Mouse (Mus musculus) lung, postnatal 4 days (tissue): ENCODE data around the gene Chka.

Experiments
- DNase-seq, 2 experiments: peaks; one replicate each; pipeline ENCODE4 v3.0.0; 2021

The Chka gene

DNA sequence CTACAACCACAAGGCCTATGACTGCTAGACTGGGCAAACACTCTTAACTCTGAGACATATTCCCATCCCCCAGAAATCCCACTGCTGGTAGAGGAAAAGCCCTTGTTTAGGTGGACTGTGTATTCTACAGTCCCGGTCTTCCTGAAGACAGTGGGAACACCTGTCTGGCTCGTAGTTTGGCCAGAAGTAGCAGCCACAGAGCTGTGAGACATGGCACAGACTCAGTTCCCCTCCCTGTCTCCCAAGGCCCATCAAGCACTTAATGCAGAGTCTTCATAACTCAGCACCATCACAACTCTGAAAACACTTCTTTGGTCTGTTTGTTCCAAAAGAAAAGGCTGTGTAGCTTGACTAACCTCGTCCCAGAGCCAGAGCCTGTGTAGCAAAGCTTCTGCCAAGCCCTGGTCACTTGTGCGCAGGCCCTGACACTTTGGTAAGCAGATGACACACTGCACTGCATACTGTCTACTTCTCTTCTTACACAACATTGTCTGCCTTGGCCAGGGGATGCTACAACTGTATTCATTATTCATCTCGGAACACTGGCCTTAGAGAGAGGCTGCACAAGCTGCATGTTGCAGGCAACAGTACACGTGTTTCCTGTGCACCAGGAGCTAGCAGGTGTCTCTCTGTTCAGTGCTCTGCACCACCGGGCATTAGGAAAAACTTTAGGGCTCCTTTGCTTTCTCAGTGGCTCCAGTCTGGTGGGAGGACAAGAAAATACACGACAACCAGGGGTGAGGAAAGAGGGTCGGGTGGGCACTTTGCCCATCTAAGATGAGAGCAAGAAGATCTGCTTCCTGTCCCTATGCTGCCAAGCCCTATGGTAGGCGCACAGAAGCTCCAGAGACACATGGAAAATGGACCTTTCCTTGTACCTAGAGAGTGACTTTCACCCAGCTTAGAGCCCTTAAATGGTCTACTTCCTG, 4.6 kb upstream of the Chka start:
- peak in 1 of 2 experiments; percentile 33 for DNase-seq

DNA sequence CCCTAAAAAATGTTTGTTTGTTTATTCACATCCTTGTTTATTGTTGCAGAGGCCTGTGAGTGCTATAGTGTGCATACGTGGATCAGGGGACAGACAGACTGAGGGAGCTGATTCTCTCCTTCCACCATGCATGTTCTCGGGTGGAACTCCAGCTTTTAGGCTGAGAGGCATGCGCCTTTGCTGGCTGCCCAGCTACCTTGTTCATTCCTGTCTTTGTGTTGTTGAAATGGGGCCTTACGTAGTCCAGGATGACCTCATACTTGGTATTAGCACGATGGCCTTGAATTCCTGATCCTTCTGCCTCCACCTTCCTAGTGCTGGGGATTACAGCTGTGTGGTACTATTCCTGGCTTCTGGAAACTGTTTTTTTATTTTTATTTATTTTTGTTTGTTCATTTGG, 3.9 kb upstream of the Chka start:
- no peak for DNase-seq

DNA sequence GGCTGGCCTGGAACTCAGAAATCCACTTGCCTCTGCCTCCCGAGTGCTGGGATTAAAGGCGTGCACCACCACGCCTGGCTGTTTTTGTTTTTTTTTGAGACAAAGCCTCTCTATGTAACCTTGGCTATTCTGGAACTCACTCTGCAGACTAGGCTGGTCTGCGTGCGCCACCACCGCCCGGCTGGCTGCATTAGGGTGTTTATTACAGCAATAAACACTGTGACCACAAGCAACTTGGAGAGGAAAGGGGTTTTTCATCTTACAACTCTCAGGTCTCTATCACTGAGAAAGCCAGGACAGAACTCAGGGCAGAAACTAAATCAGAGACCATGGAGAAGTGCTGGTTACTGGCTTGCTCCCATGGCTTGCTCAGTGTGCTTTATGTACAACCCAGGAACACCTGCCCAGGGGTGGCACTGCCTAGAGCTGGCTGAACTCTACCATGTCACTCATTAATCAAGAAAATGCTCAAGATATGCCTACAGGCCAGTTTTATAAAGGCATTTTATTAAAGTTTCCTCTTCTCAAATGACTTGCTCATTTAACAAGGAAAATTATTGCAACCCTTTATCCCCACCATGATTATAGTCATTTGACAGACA, 3.3 kb upstream of the Chka start:
- peak in 1 of 2 experiments; percentile 42 for DNase-seq

DNA sequence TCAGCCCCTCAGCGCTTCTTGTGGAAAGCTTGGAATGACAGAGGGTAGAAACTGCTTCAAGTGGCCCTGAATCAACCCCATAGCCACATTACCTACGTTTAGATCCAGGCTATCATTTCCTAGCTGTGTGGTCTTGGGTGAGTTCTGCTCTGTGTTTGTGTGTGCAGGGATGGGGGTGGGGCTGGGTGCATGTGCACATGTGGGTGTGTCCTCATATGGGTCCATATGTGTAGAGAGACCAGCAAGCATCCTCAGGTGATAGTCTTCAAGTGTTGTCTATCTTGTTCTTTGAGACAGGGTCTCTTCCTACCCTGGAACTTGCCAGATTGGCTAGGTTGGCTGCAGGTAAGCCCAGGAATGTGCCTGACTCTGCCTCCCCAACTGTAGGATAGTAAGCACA, 2.3 kb upstream of the Chka start:
- DNase-seq, result no peak

DNA sequence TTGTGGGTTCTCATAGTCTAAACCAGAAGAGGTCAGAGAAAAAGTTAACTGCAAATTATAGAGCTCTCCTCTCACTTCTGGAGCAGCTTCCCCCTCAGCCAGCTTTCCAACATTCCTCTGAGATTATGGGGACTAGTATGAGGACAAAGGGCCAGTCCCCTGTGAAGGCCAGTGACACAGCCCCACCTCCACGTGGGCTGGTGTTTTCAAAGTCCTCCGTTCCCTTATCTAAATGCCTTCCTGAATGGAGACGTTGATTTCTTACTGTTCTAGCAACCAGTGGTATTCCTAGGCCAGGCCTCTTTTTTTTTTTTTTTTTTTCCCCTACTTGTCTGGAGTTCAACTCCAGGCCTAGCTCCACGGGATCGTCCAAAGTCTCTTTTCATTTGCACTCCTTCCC, 1.5 kb upstream of the Chka start:
- peak in 1 of 2 experiments; percentile 19 for DNase-seq

DNA sequence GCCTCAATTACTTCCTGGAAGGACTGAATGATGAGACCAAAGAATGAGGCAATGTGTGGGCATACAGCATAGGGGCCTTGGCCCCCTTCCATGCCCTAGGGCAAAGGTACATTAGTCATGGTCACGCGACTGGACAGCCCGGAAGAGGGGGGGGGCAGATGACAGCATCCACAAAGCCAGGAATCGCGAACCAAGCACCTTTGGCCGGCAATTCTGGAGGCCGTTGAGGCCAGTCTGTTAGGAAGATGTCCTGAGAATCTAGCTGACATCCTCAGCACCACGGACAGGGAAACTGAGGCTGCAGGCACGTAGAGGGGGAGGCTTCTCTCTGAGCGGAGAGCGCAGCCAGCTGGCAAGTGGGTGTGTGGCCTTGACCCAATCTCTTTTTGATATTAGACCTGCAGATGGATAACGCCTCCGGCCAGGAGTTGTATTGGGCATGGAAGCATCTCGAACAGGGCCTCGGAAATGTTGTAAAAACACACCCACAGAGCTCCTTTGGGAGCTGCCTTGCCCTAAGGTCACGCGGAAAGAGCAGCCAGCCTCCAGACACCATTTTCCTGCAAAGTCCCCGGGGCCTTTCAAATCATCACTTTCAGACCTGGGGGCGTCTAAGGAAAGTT, 615 bp upstream of the Chka start:
- peak; percentile 42 to 50 for DNase-seq

DNA sequence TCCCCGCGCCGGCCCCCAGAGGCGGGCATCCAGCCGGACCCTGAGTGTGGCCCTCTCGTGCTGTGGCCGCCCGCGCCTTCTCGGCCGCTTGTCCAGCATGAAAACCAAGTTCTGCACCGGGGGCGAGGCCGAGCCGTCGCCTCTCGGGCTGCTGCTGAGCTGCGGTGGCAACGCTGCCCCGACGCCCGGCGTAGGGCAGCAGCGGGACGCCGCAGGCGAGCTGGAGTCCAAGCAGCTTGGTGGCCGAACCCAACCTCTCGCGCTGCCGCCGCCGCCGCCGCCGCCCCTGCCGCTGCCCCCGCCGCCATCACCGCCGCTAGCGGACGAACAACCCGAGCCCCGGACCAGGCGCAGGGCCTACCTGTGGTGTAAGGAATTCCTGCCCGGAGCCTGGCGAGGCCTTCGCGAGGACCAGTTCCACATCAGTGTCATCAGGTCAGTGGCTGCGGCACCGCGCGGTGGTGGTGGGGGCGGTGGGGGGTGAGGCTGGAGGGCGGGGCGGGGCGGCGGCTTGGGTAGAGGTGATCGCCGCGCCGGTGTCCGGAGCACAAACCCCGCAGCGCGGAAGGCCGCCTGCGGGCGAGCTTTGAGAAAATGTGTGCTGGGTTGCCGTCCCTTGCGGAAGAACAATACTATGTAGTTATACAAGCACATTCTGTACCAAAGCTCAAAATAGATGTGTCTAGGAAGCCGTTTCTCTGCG, 557 bp downstream of the Chka start:
- DNase-seq, result peak; percentile 69 to 73

DNA sequence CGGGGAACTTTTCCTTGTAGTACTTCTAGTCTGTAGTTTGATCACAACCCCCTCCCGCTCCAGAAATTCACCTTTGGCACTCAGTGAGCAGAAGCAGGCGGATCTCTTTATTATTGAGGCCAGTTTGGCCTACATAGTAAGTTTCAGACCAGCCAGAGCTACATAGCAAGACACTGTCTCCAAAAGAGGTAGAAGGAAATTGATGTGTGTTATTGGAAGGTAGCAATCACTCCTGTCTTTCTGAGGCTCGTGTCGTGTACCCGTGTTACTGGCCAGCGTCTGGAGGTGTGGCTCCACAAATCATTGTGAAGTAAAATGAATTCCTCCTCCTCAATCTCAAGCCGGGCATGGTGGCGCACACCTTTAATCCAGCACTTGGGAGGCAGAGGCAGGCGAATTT, 1.5 kb downstream of the Chka start:
- no peak for DNase-seq

DNA sequence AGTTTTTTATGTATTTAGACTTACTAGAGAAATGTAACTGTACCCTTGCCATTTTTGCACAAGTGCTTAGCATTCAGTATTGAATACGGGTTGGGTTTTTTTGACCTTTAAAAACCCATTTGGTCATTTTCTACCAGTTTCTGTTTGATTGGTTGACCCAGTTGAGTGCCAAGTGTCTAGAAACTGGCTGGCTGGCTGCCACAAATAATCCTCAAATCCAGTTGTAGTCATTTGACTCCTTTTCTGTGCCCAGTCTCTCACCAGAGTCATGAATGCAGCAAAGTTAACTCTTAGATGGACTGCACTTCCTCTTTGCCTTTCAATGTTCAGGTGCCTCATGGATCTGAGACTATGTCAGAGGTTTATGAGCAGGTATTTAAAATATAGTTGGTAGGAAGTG, 2.3 kb downstream of the Chka start:
- no peak for DNase-seq

DNA sequence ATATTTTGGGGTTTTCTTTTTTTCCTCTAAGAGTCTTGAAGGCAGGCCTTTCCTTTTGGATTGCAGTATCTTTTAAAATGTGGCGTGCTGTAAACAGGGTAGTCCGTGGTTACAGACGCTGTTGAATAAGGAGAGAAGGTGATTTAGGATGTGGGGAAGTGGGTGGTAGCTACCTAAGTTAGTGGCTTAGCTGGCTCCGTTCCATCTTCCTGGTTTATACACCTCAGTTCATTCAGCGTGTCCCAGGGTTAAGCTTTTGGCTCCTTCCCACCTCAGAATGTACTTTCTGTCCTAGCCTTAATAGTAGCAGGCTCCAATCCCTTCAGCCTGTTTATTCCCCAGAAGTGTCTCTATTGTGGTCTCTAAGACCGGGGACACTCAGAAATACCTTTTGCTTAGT, 3.5 kb downstream of the Chka start:
- no peak for DNase-seq

DNA sequence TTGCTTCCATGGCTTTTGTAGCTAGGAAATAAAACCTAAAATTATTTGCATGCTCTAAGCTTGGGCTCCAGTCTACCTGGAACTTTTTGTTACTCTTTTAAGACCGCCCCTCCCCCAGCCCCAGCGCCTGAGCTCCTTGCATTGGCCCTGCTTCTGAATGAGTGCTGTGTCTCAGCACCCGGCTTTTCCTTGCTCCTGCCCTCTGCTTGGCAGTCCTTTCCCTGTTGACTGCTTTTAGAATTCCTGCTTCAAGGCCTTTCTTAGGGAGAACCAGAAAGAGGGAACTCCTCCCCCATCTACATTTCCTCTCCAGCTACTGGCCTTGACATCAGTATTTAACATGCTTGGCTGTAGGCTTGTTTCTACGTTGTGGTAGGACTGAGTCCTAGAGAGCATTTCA, 4.0 kb downstream of the Chka start:
- no peak for DNase-seq

DNA sequence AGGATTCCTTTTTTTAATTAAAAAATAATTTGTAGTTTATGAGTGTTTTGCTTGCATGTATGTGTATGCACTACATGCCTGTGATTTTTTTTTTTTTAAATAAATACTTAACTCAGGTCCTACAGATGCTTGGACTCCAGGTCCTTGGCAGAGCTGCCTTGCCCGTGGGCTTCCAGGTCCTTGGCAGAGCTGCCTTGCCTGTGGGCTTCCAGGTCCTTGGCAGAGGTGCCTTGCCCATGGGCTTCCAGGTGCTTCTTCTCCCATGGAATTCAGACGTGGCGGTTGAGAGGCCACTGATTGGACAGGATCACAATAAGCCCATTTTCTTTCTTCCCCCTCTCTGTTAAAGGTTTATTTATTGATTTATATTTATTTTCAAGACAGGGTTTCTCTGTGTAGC, 5.6 kb downstream of the Chka start:
- DNase-seq, result no peak

DNA sequence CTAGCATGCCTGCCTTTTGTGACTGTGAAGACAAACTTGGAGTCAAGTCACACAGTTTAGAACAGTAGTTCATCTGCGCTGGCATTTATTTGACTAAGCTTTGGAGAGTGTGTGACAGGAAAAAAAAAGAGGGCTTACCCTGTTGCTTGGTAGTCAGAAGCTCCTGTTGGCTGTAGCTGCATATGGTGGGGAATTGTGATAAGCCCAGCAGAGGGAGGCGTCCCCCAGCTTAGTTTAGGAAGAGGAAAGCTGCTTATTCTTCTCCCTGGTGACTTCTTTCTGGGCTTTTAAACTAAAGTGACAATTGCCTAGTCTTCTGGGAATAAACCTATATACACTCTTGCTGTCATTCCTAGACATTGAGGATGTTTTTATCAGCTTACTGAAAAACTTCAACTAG, 11.1 kb downstream of the Chka start:
- no peak for DNase-seq

DNA sequence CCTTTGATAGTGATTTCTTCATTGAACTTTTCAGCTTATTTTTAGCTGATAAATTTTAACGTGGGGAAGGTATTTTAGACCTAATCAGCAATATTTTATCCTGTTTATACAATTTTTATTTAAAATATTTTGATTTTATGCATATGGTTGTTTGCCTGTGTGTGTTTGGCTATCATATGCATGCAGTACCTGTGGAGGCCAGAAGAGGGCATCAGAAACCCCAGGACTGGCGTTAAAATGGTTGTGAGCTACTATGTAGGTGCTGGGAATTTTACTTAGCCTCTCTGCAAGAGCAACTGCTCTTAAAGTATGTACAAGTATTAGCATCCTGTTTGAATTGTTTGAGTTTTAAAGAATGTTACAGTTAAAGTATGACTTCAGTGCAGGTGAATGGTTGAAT, 13.4 kb downstream of the Chka start:
- no peak for DNase-seq

DNA sequence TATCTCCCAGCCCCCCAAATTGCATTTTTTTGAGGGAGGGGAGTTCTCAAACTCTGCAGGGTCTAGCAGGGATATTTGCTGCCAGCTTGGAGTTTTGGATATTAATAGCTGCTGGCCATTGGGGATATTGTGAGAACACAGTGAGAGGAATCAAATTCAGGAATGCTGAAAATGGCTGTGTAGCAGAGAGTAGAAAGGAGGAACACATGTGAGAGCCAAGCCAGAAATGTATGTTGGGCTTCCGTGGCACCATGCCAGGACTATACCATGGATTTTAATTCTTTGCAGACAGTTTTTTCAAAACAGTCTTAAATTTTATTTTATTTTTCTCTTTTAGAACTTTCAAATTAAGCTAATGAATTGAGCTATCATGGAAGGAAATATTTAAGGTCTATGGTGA, 16.7 kb downstream of the Chka start:
- DNase-seq, result no peak

DNA sequence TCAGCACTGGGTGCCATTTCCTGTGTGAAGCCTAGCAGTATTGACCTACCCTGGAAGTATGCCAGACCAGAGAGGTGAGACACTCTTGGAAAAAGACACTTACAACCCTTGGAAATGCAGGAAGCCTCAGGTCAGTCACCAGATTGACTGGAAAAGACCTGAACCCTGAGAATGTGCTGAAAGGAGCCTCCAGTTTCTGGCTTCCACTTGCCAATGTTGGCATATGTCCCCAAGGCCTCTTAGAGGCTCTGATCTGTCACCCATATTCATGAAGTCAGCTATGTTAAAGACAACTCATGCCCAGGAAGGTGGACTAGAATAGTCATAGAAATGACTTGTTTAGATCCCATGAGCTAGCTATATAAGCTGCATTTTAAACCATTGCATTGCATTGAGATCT, 19.9 kb downstream of the Chka start:
- DNase-seq, result no peak

DNA sequence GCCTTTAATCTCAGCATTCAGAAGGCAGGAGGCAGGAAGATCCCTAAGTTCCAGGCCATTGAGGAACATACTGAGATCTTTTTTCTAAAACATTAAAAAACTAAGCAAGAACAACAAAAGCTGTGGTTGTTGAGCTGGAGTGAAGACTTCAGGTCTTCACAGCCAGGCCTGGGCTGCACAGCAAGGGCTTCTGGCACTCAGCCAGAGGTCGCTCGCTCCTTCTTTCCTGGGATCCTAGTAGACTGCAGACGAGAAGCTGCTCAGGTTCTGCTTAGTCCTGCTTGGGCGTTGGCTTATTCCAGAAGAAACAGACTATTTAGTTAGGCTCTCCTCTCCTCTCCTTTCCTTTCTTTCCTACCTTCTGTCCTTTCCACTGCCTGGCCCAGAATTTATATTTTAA, 20.8 kb downstream of the Chka start:
- DNase-seq, result no peak

DNA sequence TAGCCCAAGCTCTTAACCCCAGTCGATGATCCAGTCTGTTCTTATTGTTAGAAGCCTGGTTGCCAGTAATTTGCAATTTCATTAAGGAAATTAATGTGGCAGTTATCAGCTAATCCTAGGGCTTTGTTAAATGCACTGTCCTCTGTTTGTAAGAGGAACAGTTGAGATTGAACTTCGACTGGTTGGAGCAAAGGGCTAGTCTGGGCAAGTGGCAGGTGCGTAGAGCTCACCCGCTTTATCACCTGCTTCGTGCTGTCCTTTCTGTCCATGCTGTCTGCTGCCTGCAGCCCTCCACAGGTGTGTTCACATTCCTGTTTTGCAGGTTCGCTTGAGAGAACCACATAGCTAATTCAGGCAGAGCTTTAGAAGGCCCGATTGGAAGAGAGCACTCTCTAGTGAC, 23.5 kb downstream of the Chka start:
- no peak for DNase-seq

DNA sequence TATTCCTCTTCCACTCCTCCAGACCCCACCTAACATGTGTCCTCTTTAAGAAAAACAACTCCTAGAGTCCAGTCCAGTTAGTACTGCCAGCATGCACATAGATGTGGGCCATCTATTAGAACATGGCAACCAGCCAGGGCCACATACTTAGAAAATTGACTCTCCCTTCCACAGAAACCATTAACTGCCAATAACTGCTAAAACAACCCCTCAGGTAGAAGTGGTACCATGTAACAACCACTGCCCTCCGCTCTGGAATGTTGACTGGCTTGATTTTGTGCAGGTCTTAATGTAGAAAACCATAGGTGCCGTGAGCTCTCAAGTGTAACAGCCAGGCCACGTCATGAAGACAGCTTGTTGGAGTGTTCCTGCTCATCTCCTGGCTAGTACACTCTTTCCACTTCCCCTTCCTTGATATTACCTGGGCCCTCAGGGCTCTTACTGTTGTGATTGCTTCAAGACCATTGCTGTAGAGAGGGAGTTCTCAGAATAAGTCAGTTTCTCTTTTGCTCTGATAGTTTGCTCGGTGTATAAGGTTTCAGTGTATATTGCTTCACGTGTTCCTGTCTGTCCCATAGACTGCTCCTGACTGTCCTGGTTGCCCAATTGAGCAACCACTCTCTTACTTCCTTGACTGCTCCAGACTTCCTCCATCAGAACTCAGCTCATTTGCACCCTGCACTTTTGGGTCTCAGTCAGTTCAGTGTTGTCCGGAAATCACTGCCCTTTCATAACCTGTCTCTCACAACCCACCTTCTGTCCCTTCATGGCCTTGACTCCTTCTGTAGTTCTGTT, 28.7 kb downstream of the Chka start:
- DNase-seq, result no peak

DNA sequence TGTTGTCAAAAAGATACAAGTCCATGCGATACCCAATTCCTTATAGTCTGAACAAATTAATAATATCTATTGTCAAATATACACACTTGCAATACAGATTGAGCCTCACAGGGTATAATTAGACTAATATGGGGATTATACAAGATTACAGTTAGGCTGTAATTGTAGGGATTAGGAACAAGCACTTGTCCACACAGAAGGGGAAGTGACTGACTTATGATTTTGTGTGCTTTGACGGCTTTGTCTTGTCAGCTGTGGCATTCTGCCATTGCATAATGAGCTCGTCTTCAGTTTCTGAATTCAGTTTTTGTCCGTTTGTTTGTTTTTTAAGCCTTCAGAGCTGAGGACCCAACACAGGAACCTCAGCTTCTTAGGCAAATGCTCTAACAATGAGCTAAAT, 30.6 kb downstream of the Chka start:
- DNase-seq, result no peak

DNA sequence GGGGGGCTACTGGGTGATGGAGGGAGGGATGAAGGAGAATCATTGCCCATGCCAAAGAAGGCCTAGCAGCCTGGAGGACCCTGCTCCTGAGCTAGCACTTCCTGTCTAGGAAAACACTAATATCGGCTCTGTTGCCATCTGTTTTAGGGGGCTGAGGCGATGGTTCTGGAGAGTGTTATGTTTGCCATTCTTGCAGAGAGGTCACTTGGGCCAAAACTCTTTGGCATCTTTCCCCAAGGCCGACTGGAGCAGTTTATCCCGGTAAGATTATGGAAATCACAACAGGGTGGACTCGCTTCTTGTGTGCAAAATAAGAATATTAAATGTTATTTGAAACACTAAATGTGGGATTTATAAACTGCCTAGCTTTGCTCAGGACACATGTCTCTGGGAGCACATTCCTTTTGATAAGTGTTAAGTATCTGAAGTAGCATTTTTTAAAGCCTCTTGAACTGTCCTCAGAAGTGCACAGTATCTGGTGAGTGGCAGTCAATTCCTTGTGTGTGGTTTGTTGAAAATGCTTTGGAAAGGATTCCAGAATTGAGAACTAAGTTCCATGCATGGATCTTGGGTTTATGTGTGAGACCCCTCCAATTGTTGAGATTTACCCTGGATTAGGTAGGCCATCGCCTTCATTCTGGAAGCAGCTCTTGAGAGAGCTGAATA, 32.9 kb downstream of the Chka start:
- no peak for DNase-seq

DNA sequence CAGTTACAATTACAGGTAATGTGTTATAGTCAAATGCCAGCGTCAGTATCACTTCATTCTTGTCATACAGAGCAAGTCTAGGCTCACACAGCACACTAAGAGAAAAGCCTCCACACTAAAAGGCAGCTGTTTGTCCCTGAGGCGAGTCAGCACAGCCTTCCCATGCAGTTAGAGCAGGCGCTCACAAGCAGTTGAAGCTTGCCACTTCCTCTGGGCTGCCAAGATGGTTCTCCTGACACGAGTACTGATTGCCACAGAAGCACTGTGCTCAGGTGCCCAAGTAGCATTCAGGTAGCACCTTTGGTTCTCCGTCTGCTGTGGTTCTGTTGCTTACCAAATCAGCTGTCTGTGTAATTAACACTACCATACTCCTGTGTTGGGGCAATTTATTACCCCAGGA, 37.5 kb downstream of the Chka start:
- DNase-seq, result no peak
